Mouse (Mus musculus): ENCODE results near the gene Dapk3. TPM values are rescaled to one million over a fixed set of nuclear protein-coding genes. Genes with fewer than 3 reads are reported as not detected.

Dapk3 gene
- total RNA-seq, 4 experiments from 2014 or later: 25.2 to 31.5 (median 27.3) TPM

- DNase-seq (ENCODE audit: low spot score in 2 of 2): no peak
Measured at GRCm38 (mm10) chr10:81236471-81237268, 53.9 kb downstream of the Dapk3 start.

GRCm38 (mm10) chr10:81238618-81239017 lies 55.8 kb downstream of the Dapk3 start:
- no peak for DNase-seq (ENCODE audit: low spot score in 2 of 2)

- no peak for DNase-seq (ENCODE audit: low spot score in 2 of 2)
Measured at GRCm38 (mm10) chr10:81240876-81241275, 58.1 kb downstream of the Dapk3 start.

GRCm38 (mm10) chr10:81242021-81242420 lies 59.2 kb downstream of the Dapk3 start:
- no peak for DNase-seq (ENCODE audit: low spot score in 2 of 2)

Other genes starting within 250 kb of the Dapk3 start
- 1 to 10 TPM; 1.1 to 2.7 (median 1.7) TPM for gene Gng7, start 168.1 kb upstream of the Dapk3 start, total RNA-seq (2022)
- gene Diras1, start 157.3 kb upstream of the Dapk3 start, total RNA-seq (2022): under 1 TPM in 1 of 4 experiments, not detected in 3; 0.24 TPM
- gene Slc39a3, start 145.6 kb upstream of the Dapk3 start, total RNA-seq (2022): 10 to 100 TPM; 12.9 to 15.3 (median 13.9) TPM
- gene Sgta, start 122.8 kb upstream of the Dapk3 start, total RNA-seq (2022): 100 to 1,000 TPM in 3 of 4 experiments, 10 to 100 TPM in 1; 99.1 to 108 (median 105) TPM
- gene Thop1, start 113.0 kb upstream of the Dapk3 start, total RNA-seq (2022): 10 to 100 TPM; 21.7 to 24.1 (median 22.9) TPM
- under 1 TPM in 1 of 4 experiments, not detected in 3; 0.44 TPM for gene Creb3l3, start 84.1 kb upstream of the Dapk3 start, total RNA-seq (2022)
- 100 to 1,000 TPM; 197 to 233 (median 208) TPM for gene Map2k2, start 77.1 kb upstream of the Dapk3 start, total RNA-seq (2022)
- gene Zbtb7a, start 47.8 kb upstream of the Dapk3 start, total RNA-seq (2022): 10 to 100 TPM; 24.8 to 28.9 (median 25.5) TPM
- 10 to 100 TPM; 14.0 to 19.0 (median 16.2) TPM for gene Pias4, start 15.1 kb upstream of the Dapk3 start, total RNA-seq (2022)
- gene Eef2, start 6.4 kb upstream of the Dapk3 start, total RNA-seq (2022): 1,000 to 10,000 TPM; 1,293 to 1,550 (median 1,345) TPM
- gene 4930442H23Rik, start 844 bp downstream of the Dapk3 start, total RNA-seq (2022): not detected
- gene Nmrk2, start 19.0 kb downstream of the Dapk3 start, total RNA-seq (2022): 100 to 1,000 TPM in 1 of 4 experiments, 10 to 100 TPM in 3; 15.3 to 106 (median 44.7) TPM
- gene Atcay, start 47.8 kb downstream of the Dapk3 start, total RNA-seq (2022): not detected
- gene Zfr2, start 50.1 kb downstream of the Dapk3 start, total RNA-seq (2022): 1 to 10 TPM; 1.8 to 2.7 (median 2.1) TPM
- gene Matk, start 69.9 kb downstream of the Dapk3 start, total RNA-seq (2022): under 1 TPM in 2 of 4 experiments, not detected in 2; 0.31 TPM
- gene Mrpl54, start 83.9 kb downstream of the Dapk3 start, total RNA-seq (2022): 100 to 1,000 TPM in 3 of 4 experiments, 10 to 100 TPM in 1; 96.1 to 111 (median 102) TPM
- 100 to 1,000 TPM in 2 of 4 experiments, 10 to 100 TPM in 2; 94.6 to 106 (median 98.8) TPM for gene Apba3, start 84.0 kb downstream of the Dapk3 start, total RNA-seq (2022)
- not detected for gene Tjp3, start 108.6 kb downstream of the Dapk3 start, total RNA-seq (2022)
- gene Pip5k1c, start 110.0 kb downstream of the Dapk3 start, total RNA-seq (2022): 10 to 100 TPM; 18.5 to 22.8 (median 21.9) TPM
- gene Cactin, start 138.1 kb downstream of the Dapk3 start, total RNA-seq (2022): 10 to 100 TPM in 1 of 4 experiments, 1 to 10 TPM in 3; 9.4 to 11.3 (median 9.8) TPM
- under 1 TPM; 0.12 to 0.36 (median 0.19) TPM for gene Tbxa2r, start 145.7 kb downstream of the Dapk3 start, total RNA-seq (2022)
- 1 to 10 TPM in 1 of 4 experiments, under 1 TPM in 3; 0.46 to 1.2 (median 0.73) TPM for gene Gipc3, start 160.3 kb downstream of the Dapk3 start, total RNA-seq (2022)
- 10 to 100 TPM; 16.9 to 22.8 (median 21.1) TPM for gene Hmg20b, start 167.5 kb downstream of the Dapk3 start, total RNA-seq (2022)
- 1 to 10 TPM; 1.7 to 3.1 (median 2.1) TPM for gene Mfsd12, start 174.5 kb downstream of the Dapk3 start, total RNA-seq (2022)
- gene 4930404N11Rik, start 182.8 kb downstream of the Dapk3 start, total RNA-seq (2022): under 1 TPM; 0.22 to 0.68 (median 0.60) TPM
- gene Fzr1, start 195.5 kb downstream of the Dapk3 start, total RNA-seq (2022): 10 to 100 TPM; 14.8 to 18.5 (median 16.6) TPM
- 10 to 100 TPM; 46.5 to 50.1 (median 47.4) TPM for gene Dohh, start 201.4 kb downstream of the Dapk3 start, total RNA-seq (2022)
- 1 to 10 TPM in 2 of 4 experiments, under 1 TPM in 2; 0.59 to 1.8 (median 1.1) TPM for gene Gm48551, start 201.5 kb downstream of the Dapk3 start, total RNA-seq (2022)
- gene Gm48552, start 206.0 kb downstream of the Dapk3 start, total RNA-seq (2022): 1 to 10 TPM in 2 of 4 experiments, under 1 TPM in 1, not detected in 1; 0.43 to 1.1 (median 1.1) TPM
- gene Smim24, start 210.0 kb downstream of the Dapk3 start, total RNA-seq (2022): not detected